Mouse (Mus musculus): ENCODE results near the gene Armc10. TPM values are rescaled to one million over a fixed set of nuclear protein-coding genes. Genes with fewer than 3 reads are reported as not detected.
A peak's percentile ranks its signal among the peaks of the same experiment; 100 is the strongest.
"Not testable (repeated sequence)": the region's sequence is repeated elsewhere in the genome, so short reads cannot be mapped to it uniquely, and the experiment has no call there.

Gene Armc10
- polyA plus RNA-seq, 1 experiment from 2014 or later: 58.4 TPM

- Histone ChIP-seq H3K4me3 (no peak overlapping the region), H3K4me1 (no peaks in the 10 kb centered on the region), H3K36me3 (no peaks in the 10 kb centered on the region), H3K27me3 (no peaks in the 10 kb centered on the region), H3K27ac (no peak overlapping the region), H3K9me3 (no peaks in the 10 kb centered on the region), H3K9ac (no peak overlapping the region), H3K4me2 (replicated peaks) (no peak overlapping the region)
- ATAC-seq (ENCODE audit: insufficient number of reproducible peaks, insufficient read depth, low FRiP score, low TSS enrichment): no peak
- WGBS: 75% methylated on average over 3 of the region's 3 CpGs
These were observed 47.8 kb downstream of the Armc10 start for GRCm38 (mm10) chr5:21693372-21693870.

- Histone ChIP-seq H3K4me2 (replicated peaks) (no peak overlapping the region), H3K4me1 (no peaks in the 10 kb centered on the region)
- 84% methylated on average over 3 of the region's 3 CpGs for WGBS
These were observed 49.4 kb downstream of the Armc10 start for GRCm38 (mm10) chr5:21694854-21695490.

GRCm38 (mm10) chr5:21699555-21699954, 53.9 kb downstream of the Armc10 start:
- ATAC-seq (ENCODE audit: insufficient number of reproducible peaks, insufficient read depth, low FRiP score, low TSS enrichment); H3K27me3 ChIP-seq; H3K36me3 ChIP-seq; H3K9ac ChIP-seq; H3K4me1 ChIP-seq; H3K27ac ChIP-seq; H3K9me3 ChIP-seq; H3K4me3 ChIP-seq; H3K4me2 ChIP-seq (replicated peaks): not testable (repeated sequence)
- 89% methylated on average over 3 of the region's 3 CpGs for WGBS

More at GRCm38 (mm10) chr5:21694854-21695490, 49.4 kb downstream of the Armc10 start:
- no peaks in the 10 kb centered on the region for H3K27me3 ChIP-seq
- no peak for ATAC-seq (ENCODE audit: insufficient number of reproducible peaks, insufficient read depth, low FRiP score, low TSS enrichment)
- H3K9ac ChIP-seq: no peak overlapping the region
- H3K27ac ChIP-seq: no peak overlapping the region
- no peaks in the 10 kb centered on the region for H3K36me3 ChIP-seq
- H3K9me3 ChIP-seq: no peaks in the 10 kb centered on the region
- H3K4me3 ChIP-seq: no peak overlapping the region

- WGBS: 18% methylated on average over 10 of the region's 10 CpGs
- Histone ChIP-seq H3K4me1 (no peaks in the 10 kb centered on the region), H3K4me3 (peak overlapping the region; percentile 67), H3K9me3 (no peaks in the 10 kb centered on the region), H3K9ac (peak overlapping the region; percentile 48), H3K4me2 (replicated peaks) (peak overlapping the region; percentile 68), H3K27ac (no peak overlapping the region), H3K36me3 (no peaks in the 10 kb centered on the region), H3K27me3 (no peaks in the 10 kb centered on the region)
- ATAC-seq (ENCODE audit: insufficient number of reproducible peaks, insufficient read depth, low FRiP score, low TSS enrichment): no peak
These were observed 54.7 kb downstream of the Armc10 start for GRCm38 (mm10) chr5:21700272-21700821.

- Histone ChIP-seq H3K4me2 (replicated peaks) (peak overlapping the region; percentile 68), H3K27me3 (no peaks in the 10 kb centered on the region), H3K36me3 (no peaks in the 10 kb centered on the region), H3K9me3 (no peaks in the 10 kb centered on the region), H3K4me3 (peak overlapping the region; percentile 67), H3K4me1 (no peaks in the 10 kb centered on the region), H3K9ac (peak overlapping the region; percentile 48), H3K27ac (peak overlapping the region; percentile 57; the same call in 1 of the 2 replicates)
- WGBS: under 1% methylated on average over 22 of the region's 22 CpGs
- peak; percentile 58; the same call in 1 of the 2 replicates for ATAC-seq (ENCODE audit: insufficient number of reproducible peaks, insufficient read depth, low FRiP score, low TSS enrichment)
These were observed 55.3 kb downstream of the Armc10 start for GRCm38 (mm10) chr5:21700934-21701333.

GRCm38 (mm10) chr5:21701351-21702008, 55.9 kb downstream of the Armc10 start, which contains the start of gene Napepld:
Gene Napepld (minus strand): TSS chr5:21701396.
- Histone ChIP-seq H3K9ac (peak within 1 kb of the TSS; percentile 87), H3K4me3 (peak within 1 kb of the TSS; percentile 67), H3K27ac (peak within 1 kb of the TSS; percentile 94), H3K4me1 (no peaks in the 10 kb centered on the region), H3K36me3 (no peaks in the 10 kb centered on the region), H3K27me3 (no peaks in the 10 kb centered on the region), H3K9me3 (no peaks in the 10 kb centered on the region), H3K4me2 (replicated peaks) (peak within 1 kb of the TSS; percentile 68)
- 1% methylated on average over 52 of the region's 59 CpGs for WGBS
- peak; percentile 98 for ATAC-seq (ENCODE audit: insufficient number of reproducible peaks, insufficient read depth, low FRiP score, low TSS enrichment)

GRCm38 (mm10) chr5:21702009-21702364, 56.4 kb downstream of the Armc10 start:
- peak overlapping the region; percentile 67 for H3K4me3 ChIP-seq
- 56% methylated on average over 2 of the region's 2 CpGs for WGBS
- peak overlapping the region; percentile 87 for H3K9ac ChIP-seq
- no peaks in the 10 kb centered on the region for H3K36me3 ChIP-seq
- H3K9me3 ChIP-seq: no peaks in the 10 kb centered on the region
- H3K27ac ChIP-seq: peak overlapping the region; percentile 94; the same call in 1 of the 2 replicates
- no peaks in the 10 kb centered on the region for H3K4me1 ChIP-seq
- peak overlapping the region; percentile 68 for H3K4me2 ChIP-seq (replicated peaks)
- ATAC-seq (ENCODE audit: insufficient number of reproducible peaks, insufficient read depth, low FRiP score, low TSS enrichment): no peak
- H3K27me3 ChIP-seq: no peaks in the 10 kb centered on the region

- Histone ChIP-seq H3K9me3 (no peaks in the 10 kb centered on the region), H3K4me3 (no peak overlapping the region), H3K27me3 (no peaks in the 10 kb centered on the region), H3K4me1 (no peaks in the 10 kb centered on the region), H3K36me3 (no peaks in the 10 kb centered on the region), H3K4me2 (replicated peaks) (no peak overlapping the region), H3K9ac (no peak overlapping the region), H3K27ac (no peak overlapping the region)
- ATAC-seq (ENCODE audit: insufficient number of reproducible peaks, insufficient read depth, low FRiP score, low TSS enrichment): no peak
- 82% methylated on average over 6 of the region's 6 CpGs for WGBS
These were observed 57.4 kb downstream of the Armc10 start for GRCm38 (mm10) chr5:21702873-21703475.

GRCm38 (mm10) chr5:21703708-21704107, 58.1 kb downstream of the Armc10 start:
- Histone ChIP-seq H3K27ac (no peak overlapping the region), H3K27me3 (no peaks in the 10 kb centered on the region), H3K9me3 (no peaks in the 10 kb centered on the region), H3K4me3 (no peak overlapping the region), H3K4me1 (no peaks in the 10 kb centered on the region), H3K9ac (no peak overlapping the region), H3K4me2 (replicated peaks) (no peak overlapping the region), H3K36me3 (no peaks in the 10 kb centered on the region)
- ATAC-seq (ENCODE audit: insufficient number of reproducible peaks, insufficient read depth, low FRiP score, low TSS enrichment): no peak
- WGBS: 78% methylated on average over 3 of the region's 3 CpGs

- Histone ChIP-seq H3K4me1 (no peaks in the 10 kb centered on the region), H3K4me2 (replicated peaks) (no peak overlapping the region), H3K36me3 (no peaks in the 10 kb centered on the region), H3K27me3 (no peaks in the 10 kb centered on the region), H3K4me3 (no peak overlapping the region), H3K9ac (no peak overlapping the region), H3K9me3 (no peaks in the 10 kb centered on the region), H3K27ac (no peak overlapping the region)
- no peak for ATAC-seq (ENCODE audit: insufficient number of reproducible peaks, insufficient read depth, low FRiP score, low TSS enrichment)
- WGBS: 89% methylated on average over 4 of the region's 4 CpGs
These were observed 60.9 kb downstream of the Armc10 start for GRCm38 (mm10) chr5:21706546-21706945.

GRCm38 (mm10) chr5:21708011-21708410, 62.4 kb downstream of the Armc10 start:
- not testable (repeated sequence) for H3K4me1 ChIP-seq; H3K9me3 ChIP-seq; H3K27me3 ChIP-seq; ATAC-seq (ENCODE audit: insufficient number of reproducible peaks, insufficient read depth, low FRiP score, low TSS enrichment); H3K9ac ChIP-seq; H3K36me3 ChIP-seq; H3K27ac ChIP-seq; H3K4me2 ChIP-seq (replicated peaks); H3K4me3 ChIP-seq
- 87% methylated on average over 8 of the region's 8 CpGs for WGBS
